Mouse (Mus musculus) spleen, postnatal 36 days (tissue): ENCODE results near the gene Dnph1.

Experiments
- DNase-seq, 2 experiments: peaks; one replicate each; pipeline ENCODE4 v3.0.0; 2022; ENCODE audit warnings: low spot score in 2 of 2, mixed read lengths in 1 of 2

The Dnph1 gene

DNA sequence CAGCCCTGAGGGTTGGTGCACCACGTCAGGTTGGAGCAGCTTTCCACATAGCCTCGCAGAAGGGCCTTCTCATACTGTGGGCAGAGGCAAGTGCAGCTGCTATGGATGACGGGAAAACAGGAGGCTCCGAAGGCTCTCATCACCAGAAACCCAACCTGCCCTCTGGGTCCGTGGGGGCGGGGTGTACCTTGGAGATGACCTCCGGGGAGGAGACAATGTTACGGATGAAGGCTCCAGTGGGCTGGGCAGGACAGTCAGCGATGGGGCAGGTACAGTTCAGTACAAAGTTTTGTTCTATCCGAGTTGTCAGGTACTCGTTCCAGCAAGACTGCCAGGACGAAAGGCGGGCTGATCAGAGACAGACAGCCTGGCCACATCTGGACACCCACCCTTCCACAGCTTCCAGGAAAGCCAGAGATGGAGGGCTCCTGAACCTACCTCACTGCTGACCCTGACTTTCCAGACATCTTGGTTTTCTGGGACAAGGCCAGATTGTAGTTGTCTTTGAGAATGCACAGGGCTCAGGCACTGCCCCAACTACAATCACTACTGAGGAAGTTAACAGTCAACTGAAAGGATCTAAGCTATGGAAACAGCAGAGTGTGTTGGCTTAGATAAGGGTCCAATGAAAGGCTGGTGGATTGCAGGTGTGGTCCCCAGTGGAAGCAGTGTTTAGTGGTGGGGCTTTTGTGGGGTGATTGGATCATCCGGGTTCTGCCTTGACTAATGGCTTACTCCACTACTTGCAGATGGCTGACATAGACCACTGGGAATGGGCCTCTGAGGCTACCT is 7.5 kb downstream of the Dnph1 start:
- no peak for DNase-seq

DNA sequence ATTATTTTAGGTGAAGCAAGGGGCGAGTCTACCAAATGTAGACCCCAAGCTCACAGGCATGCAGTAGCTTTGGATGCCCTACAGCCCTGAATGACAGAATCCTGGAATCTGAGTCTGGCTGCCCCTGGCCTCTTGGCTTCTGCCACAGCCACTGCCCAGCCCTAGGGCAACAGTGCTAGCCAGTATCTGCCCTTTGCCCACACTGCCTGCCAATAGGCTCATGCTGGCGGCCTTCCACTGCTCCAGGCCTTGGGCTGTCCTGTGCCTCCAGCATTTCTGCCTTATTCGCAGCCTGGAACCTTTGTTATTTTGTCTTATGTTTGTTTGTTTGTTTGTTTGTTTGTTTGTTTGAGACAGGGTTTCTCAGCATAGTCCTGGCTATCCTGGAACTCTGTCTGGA is 9.1 kb downstream of the Dnph1 start:
- no peak for DNase-seq

DNA sequence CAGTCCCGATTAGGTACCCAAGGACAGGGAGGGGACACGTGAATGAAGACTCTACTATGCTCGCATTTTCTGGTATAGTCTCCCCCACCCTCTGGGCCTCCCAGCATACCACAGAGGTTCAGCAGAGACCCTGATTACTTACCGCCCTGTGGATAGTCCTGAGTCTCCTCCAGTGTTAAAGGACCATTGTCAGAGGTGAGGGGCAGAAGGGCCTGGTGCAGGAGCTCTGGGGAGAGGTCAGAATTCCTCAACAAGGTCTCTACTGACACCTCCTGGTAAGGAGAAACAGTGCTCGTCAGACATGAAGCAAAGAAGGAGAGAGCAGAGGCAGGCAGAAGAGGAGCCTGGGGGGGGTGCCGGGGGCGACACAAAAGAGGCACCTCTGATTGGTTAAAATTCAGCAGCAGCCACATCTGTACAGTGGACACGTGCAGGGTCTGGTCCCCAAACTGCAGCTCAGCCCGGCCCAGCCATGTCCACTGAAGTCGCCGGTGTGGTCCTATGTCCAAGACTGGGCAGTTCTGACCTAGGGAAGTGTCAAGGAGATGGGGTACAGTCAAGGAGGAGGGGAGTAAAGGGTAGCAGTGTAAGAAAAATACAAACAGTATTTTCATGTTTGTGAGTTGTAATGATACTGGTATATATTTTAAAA is 14.7 kb downstream of the Dnph1 start:
- no peak for DNase-seq

DNA sequence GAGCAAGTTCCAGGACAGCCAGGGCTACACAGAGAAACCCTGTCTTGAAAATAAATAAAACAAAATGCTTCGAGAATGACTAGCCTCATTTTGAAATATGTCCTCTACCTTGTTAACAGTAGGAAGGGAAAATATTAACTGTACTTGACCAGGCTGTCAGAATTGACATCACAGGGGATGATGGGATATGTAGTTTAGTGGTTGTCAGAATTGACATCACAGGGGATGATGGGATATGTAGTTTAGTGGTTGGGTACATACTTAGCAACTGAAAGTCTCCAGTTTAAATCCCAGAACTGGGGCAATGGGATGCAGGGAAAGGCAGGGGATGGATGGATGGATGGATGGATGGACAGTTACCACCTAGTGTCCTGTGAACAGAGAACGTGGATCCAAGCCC is 16.8 kb downstream of the Dnph1 start:
- DNase-seq = no peak

DNA sequence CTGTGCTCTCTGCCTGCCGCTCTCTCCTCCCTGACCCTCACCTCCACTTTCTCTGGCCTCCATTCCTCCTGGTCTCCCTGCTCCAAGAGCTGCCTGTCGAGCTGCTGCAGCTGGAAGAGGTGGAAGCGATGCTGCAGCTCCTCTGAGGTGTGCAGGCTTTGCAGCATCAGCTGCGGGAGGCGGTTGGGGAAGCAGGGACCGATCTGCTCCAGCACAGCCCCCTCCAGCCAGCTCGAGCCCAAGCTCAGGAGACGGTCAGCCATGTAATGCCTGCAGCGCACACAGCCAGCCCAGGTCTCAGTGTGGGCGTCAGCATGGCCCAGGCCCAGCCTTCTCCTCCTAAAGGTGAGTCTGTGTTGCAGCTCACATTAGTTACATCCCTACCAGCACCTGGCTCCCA is 23.5 kb downstream of the Dnph1 start:
- no peak for DNase-seq

DNA sequence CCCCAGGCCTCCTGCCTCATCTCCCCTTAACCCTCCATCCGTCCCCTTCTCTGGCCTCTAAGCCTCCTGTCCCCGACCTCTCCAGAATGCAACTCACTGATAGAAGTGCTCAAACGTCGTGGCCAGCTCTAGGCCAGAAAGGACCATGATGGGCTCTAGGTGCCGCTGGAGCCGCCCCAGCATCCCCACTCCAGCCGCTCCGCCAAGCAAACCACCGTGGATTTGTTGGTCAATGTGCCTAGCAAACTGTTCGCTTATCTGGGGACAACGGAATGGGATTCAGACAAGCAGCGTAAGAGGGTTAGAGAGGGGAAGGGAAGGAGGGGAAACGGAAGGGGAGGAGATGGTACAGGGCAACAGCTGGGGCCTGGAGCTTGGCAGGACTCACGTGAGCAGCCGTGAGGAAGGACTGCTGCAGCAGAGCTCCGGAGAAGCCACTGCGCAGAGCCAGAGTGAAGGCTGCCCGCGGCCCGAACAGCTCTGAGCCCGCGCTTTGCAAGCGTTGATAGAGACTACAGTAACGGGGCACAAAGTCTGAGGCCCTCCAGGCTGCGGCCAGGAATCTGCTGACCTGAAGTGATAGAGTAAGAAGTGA is 24.0 kb downstream of the Dnph1 start:
- no peak for DNase-seq

DNA sequence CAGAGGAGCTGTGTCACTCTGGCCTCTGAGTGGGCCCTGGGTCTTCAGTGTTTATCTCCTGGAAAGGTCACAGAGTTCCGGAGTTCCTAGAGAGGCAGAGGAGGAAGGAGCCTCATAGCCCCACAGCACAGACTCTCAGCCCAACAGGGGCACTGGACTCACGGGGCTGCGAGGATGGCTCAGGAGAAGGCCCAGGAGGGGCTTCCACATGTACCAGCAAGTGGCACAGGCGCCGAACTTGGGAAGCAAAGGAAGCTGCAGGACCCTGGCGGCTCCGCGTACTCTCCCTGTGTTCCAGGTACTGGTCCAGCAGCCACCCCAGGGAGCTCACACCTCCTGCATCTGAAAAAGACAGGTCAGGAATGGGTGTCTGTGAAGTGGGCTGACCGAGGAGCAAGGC is 24.7 kb downstream of the Dnph1 start:
- no peak for DNase-seq

DNA sequence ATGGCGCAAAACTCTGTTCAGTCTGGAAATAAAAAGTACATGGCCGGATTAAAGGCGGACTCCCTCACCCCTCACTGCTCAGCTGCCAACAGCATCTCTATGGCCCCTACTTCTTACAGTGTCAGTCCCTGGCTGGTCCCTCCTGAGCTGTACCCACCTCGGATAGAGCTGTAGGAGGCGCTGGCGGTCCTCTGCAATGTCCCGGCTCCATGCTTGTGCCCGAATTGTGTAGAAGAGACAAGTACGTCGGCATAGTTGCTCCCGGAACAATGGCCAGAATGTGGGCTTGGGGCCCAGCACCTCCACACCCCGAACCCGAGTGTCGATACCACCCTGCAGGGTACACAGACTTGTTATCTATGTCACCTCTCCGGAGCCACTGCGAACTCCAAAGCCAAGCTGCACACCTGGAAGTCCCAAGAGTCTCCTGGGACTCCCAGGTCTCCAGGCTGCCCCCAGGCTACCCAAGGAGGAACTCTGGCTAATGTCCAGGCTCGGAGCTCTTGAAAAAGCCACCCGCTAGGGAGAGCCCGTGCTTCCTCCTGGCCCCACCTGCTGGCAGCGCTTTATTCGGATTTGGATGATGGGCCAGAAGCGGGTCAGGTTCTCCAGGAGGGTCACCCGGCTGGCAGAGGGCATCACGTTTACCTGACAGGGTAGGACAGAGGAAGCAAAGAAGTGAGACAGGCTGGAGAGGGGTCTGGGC is 25.6 kb downstream of the Dnph1 start:
- DNase-seq = no peak

DNA sequence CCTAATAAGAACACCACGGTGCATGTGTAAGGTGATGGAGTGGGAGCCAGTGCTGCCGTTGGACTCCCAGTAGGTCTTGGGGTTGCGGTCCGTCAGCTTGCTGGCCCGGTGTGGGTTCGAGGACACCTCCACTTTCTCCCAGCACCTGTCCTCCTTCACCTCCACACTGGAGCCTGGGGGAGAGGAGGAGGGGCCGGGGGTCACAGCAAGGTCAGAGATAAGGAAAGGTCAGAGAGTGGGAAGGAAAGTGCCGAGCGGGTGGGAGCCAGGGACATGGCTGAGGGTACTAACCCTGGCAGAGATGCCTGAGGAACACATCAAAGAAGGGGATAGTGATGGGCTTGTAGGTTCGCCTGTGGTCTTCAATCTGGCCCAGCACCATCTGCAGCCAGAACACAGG is 28.6 kb downstream of the Dnph1 start:
- DNase-seq = no peak

DNA sequence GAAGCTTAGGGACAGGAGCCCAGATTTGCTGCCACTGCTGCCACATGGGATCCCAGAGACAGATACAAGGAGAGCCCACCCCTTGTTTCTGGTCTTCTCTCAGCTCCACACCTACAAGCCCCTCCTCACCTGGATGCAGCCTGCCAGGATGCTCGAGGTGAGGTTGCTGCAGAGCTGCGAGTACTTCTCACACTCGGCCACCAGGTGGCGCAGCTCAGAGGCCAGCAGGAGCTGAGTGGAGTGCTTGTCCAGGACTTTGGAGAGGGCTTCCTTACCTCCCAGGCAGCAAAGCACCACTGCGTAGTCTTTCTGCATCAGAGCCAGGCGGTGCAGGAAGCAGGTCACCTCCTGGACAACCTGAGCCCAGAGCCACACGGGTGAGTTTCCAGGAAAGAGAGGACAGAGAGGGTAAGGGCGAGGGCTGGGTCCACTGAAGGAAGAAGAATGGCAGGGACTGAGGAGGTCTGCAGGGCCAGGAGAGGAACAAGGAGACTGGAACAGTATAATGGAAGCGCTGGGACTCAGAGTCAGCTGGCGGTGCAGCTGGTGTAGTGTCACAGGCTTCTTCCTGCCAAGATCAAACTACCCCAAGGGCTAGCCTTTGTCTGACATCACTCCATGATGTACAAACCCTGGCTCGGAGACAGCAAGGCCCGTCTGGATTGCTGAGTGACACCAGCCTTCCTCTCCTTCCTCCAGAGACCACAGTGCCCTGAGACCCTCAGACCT is 29.2 kb downstream of the Dnph1 start:
- peak; percentile 26 to 41 for DNase-seq

DNA sequence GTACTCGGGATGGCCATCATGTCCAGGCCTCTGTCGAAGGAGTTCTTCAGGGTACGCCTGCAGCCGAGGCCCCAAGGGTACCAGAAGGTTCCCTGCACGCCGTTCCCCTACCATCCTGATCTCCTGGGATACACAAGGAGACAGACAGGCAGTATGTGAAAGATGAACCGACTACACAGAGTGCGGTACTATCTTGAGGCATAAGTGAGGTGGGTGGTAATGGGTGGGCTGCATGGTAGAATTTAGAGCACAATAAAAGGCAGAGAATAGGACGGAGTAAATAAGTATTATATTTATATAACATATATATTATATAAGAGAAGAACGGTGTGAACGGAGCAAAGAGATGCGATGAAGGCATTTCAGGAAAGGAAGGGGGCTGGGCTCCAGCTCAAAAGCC is 47.1 kb downstream of the Dnph1 start:
- DNase-seq = no peak

DNA sequence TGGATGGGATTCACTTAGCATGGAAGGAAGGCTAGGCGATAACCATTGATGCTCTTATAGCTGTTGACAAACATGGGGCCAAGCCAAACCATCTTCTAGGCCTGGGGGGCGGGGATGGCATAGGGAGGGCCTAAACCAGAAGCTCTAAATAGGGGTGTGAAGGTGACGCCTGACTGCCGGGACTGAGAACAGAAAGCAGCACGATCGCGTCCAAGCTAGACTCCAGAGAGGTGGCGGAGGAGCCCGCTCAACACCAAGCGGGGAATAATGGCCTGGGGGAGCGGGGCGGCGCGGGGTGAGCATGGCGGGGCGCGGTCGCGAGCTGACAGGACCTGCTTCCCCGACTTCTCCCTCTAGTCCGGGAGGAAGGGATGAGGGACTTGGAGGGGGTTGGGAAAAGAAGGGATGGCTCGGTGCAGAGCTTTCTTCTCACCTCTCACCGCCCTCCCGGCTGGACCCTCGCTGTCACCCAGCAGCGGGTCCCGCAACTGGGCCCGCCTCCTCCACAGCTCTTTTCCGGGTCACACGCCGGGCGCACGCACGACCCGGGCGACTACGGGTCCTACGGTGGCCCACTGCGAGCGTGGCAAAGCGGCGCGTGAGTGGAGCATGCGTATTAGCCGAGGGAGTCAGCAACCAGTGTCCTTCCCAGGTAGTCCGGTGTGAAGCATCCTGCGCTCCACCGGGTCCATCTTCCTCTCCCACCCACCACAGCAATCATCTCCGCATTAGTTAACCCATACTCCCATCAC is 49.5 kb downstream of the Dnph1 start, which contains the start of gene Cul9:
Cul9 (minus strand) TSS at position 576 of the 752 bp plus-strand sequence.
- DNase-seq = peak; percentile 56 to 59

DNA sequence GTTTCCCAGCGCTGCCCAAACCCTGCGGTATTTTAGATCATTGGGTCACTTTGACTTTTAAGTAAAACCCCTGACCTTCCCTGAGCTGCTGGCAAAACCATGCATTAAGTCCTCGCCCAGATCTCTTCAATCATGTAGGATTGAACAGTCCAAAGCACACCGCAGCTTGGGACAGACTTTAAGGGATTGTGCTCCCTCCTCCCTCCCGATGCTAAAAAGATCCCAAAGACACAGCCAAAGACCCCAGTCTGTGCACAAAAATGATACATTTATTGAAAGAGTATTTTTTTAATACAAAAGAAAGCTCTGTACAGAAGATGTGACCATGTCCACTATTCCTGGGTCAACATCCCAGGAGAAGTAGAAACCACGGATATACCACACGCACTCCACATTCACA is 50.1 kb downstream of the Dnph1 start:
- no peak for DNase-seq

DNA sequence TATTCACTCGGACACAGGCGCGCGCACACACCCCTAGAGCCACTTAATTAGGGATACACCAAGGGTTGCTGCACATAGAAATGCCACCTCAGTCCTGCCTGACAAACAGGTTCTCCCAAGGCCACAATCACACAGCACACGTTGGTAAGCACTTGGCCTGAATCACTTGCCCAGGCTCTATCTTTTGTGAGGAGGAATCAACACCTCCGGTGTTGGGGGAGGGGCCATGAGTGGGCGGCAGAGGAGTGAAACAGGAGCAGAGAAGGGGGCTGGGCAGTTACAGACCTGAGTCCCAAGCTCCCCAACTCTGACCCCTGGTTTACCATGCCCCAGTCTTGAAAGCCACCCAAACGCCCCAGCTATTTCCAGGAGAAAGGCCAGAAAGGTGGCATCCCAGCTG is 50.5 kb downstream of the Dnph1 start:
- no peak for DNase-seq

DNA sequence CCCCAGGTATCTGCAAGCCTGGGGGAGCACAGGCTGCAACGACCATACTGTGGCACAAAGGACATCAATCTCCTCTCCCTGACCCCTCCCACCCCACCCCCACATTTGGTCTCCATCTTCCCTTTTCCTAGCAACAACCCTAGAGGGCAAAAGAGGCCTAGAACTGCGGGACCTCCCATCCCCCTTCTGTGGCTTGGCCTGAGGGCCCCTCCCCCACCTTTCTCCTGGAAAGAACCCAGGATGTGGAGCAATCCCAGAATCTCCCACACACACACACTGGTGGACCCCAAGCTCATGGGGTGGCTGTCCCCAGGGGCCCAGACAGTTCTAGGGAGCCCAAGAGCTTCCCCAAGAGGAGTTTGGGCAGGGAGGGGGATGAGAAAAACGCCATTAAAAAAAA is 51.4 kb downstream of the Dnph1 start:
- DNase-seq = no peak

DNA sequence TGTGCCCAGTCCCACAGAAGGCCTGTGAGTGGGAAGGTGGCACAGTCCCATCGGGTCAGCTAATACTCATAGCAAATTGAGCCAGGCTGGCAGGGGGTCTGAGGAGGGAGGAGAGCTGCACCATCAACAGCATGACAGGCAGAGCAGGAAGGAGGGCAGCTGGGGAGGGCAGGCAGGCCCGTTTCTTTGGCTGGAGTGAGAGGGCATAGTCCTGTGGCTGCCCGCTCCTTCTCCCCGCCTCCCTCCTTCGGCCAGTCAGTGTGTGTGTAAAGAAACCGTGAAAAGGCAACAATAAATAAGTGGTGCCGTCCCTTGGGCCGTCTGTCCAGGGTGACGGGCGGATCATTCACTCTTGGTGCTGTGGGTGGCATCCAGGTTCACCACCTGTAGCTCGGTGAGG is 52.2 kb downstream of the Dnph1 start:
- DNase-seq = no peak

DNA sequence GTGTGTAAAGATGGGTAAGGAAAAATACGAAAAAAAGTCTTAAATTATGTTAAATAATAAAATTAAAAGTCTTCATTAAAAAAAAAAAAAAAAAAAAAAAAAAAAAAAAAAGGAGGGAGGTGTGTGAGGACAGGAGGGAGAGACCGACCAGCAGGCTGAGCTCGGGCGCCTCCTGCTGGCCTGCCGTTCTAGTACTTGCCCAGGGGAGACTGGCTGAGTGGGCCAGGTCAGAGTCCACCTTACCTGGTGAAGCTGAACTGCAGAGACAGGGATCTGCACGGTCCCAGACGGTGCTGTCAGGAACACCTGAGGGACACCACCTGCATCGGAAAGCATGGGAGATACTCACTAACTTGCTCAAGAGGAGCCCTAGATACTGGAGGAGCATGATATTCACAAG is 52.7 kb downstream of the Dnph1 start:
- no peak for DNase-seq
